Mouse (Mus musculus) embryonic facial prominence, embryonic 14.5 days (tissue): ENCODE results near the gene Nptx1. TPM values are rescaled to one million over a fixed set of nuclear protein-coding genes. Genes with fewer than 3 reads are reported as not detected.

ENCODE experiments used
- ATAC-seq: fragments of 200-750 bp; cut with Nextera tagmentation; 2 replicates; pipeline ENCODE4 v1.8.0; 2017; ENCODE audit warnings: low read depth, moderate number of reproducible peaks, moderate TSS enrichment
- DNase-seq: peaks from one replicate; pipeline ENCODE4 v3.0.0-alpha.2; 2015; ENCODE audit warnings: low spot score
- H3K27ac ChIP-seq: fragments of 300-500 bp; sonication (generic); replicated peaks from 2 replicates; pipeline ENCODE4 v1.5.1; 2014; ENCODE audit warnings: low read depth, mild to moderate bottlenecking, low read length, moderate library complexity
- H3K27me3 ChIP-seq: fragments of 300-500 bp; sonication (generic); replicated peaks from 2 replicates; pipeline ENCODE4 v1.6.1; 2014; ENCODE audit warnings: low read length; ENCODE audit not compliant: control insufficient read depth, insufficient read depth
- H3K36me3 ChIP-seq: fragments of 300-500 bp; sonication (generic); 2 replicates; pipeline ENCODE4 v1.6.1; 2014; ENCODE audit warnings: low read length, mixed read lengths; ENCODE audit not compliant: control insufficient read depth, insufficient read depth
- H3K4me1 ChIP-seq: fragments of 300-500 bp; sonication (generic); 2 replicates; pipeline ENCODE4 v1.6.1; 2014; ENCODE audit warnings: antibody characterized with exemption, low read length; ENCODE audit not compliant: control insufficient read depth, insufficient read depth
- H3K4me2 ChIP-seq: fragments of 300-500 bp; sonication (generic); 2 replicates; pipeline ENCODE4 v1.6.1; 2014; ENCODE audit warnings: low read depth, mild to moderate bottlenecking, low read length, moderate library complexity, mixed read lengths
- H3K4me3 ChIP-seq: fragments of 300-500 bp; sonication (generic); 2 replicates; pipeline ENCODE4 v1.5.1; 2014; ENCODE audit warnings: low read depth, mild to moderate bottlenecking, low read length
- H3K9ac ChIP-seq: fragments of 300-500 bp; sonication (generic); 2 replicates; pipeline ENCODE4 v1.6.1; 2014; ENCODE audit warnings: low read depth, mild to moderate bottlenecking, low read length, moderate library complexity, mixed read lengths
- H3K9me3 ChIP-seq: fragments of 300-500 bp; sonication (generic); 2 replicates; pipeline ENCODE4 v1.6.1; 2016; ENCODE audit warnings: low read length; ENCODE audit not compliant: control insufficient read depth
- WGBS: fragments of 180-500 bp; shearing (Covaris S2); extraction: QIAGEN DNeasy Blood & Tissue Kit; methylation state at CpG from one replicate; pipeline ENCODE4 v1.1.7; 2014; 5-methylcytosine and 5-hydroxymethylcytosine counted together
- polyA plus RNA-seq: library from polyadenylated mRNA; unstranded; fragments of >200 nt; fragmentation: Nextera tagmentation; extraction: Ambion mirVana; gene quantifications from 2 replicates; pipeline ENCODE4 v1.2.1, GENCODE M21; 2014

The Nptx1 gene
- polyA plus RNA-seq, 1 experiment from 2014 or later = 1.9 TPM

GRCm38 (mm10) chr11:119541082-119541481, 6.5 kb downstream of the Nptx1 start:
- Histone ChIP-seq H3K9ac (no peak overlapping the region), H3K4me1 (no peaks in the 10 kb centered on the region), H3K9me3 (no peaks in the 10 kb centered on the region), H3K27me3 (peaks cover 59% of the 10 kb centered on the region), H3K36me3 (no peaks in the 10 kb centered on the region), H3K4me3 (no peak overlapping the region), H3K4me2 (no peak overlapping the region), H3K27ac (no peak overlapping the region)
- WGBS = 77% methylated on average over 7 of the region's 9 CpGs
- DNase-seq = no peak
- no peak for ATAC-seq

GRCm38 (mm10) chr11:119540560-119540959, 7.0 kb downstream of the Nptx1 start:
- H3K27me3 ChIP-seq = peaks cover 54% of the 10 kb centered on the region
- H3K4me3 ChIP-seq = no peak overlapping the region
- WGBS = 73% methylated on average over 9 of the region's 9 CpGs
- H3K36me3 ChIP-seq = no peaks in the 10 kb centered on the region
- no peak overlapping the region for H3K4me2 ChIP-seq
- DNase-seq = no peak
- H3K9me3 ChIP-seq = no peaks in the 10 kb centered on the region
- no peak overlapping the region for H3K27ac ChIP-seq
- H3K9ac ChIP-seq = no peak overlapping the region
- no peak for ATAC-seq
- H3K4me1 ChIP-seq = no peaks in the 10 kb centered on the region

GRCm38 (mm10) chr11:119539944-119540343, 7.6 kb downstream of the Nptx1 start:
- no peaks in the 10 kb centered on the region for H3K9me3 ChIP-seq
- no peak overlapping the region for H3K4me2 ChIP-seq
- H3K27me3 ChIP-seq = peaks cover 48% of the 10 kb centered on the region
- no peak overlapping the region for H3K9ac ChIP-seq
- no peak overlapping the region for H3K4me3 ChIP-seq
- DNase-seq (no peak), ATAC-seq (no peak)
- H3K36me3 ChIP-seq = no peaks in the 10 kb centered on the region
- 29% methylated on average over 14 of the region's 14 CpGs for WGBS
- no peak overlapping the region for H3K27ac ChIP-seq
- H3K4me1 ChIP-seq = no peaks in the 10 kb centered on the region

- no peaks in the 10 kb centered on the region for H3K27me3 ChIP-seq
- H3K4me1 ChIP-seq = no peaks in the 10 kb centered on the region
- WGBS = 67% methylated on average over 7 of the region's 7 CpGs
- no peak overlapping the region for H3K27ac ChIP-seq
- no peak overlapping the region for H3K9ac ChIP-seq
- ATAC-seq = no peak
- no peak overlapping the region for H3K4me2 ChIP-seq
- no peak for DNase-seq
- no peaks in the 10 kb centered on the region for H3K9me3 ChIP-seq
- no peaks in the 10 kb centered on the region for H3K36me3 ChIP-seq
- no peak overlapping the region for H3K4me3 ChIP-seq
Measured at GRCm38 (mm10) chr11:119533745-119534144, 13.8 kb downstream of the Nptx1 start.

GRCm38 (mm10) chr11:119532460-119532859, 15.1 kb downstream of the Nptx1 start:
- Histone ChIP-seq H3K27me3 (no peaks in the 10 kb centered on the region), H3K9ac (no peak overlapping the region), H3K27ac (no peak overlapping the region), H3K4me3 (no peak overlapping the region), H3K9me3 (no peaks in the 10 kb centered on the region), H3K4me2 (no peak overlapping the region), H3K4me1 (no peaks in the 10 kb centered on the region), H3K36me3 (no peaks in the 10 kb centered on the region)
- no peak for DNase-seq
- no peak for ATAC-seq
- WGBS = 67% methylated on average over 8 of the region's 8 CpGs

- 61% methylated on average over 11 of the region's 11 CpGs for WGBS
- Histone ChIP-seq H3K9me3 (no peaks in the 10 kb centered on the region), H3K4me1 (peaks cover 2% of the 10 kb centered on the region; the same call in 1 of the 2 replicates), H3K4me2 (no peak overlapping the region), H3K27me3 (no peaks in the 10 kb centered on the region), H3K9ac (no peak overlapping the region), H3K36me3 (no peaks in the 10 kb centered on the region), H3K4me3 (no peak overlapping the region), H3K27ac (no peak overlapping the region)
- ATAC-seq (no peak), DNase-seq (no peak)
Measured at GRCm38 (mm10) chr11:119528930-119529329, 18.6 kb downstream of the Nptx1 start.

- ATAC-seq = no peak
Measured at GRCm38 (mm10) chr11:119526068-119526966, 21.2 kb downstream of the Nptx1 start.

GRCm38 (mm10) chr11:119524545-119524949, 23.0 kb downstream of the Nptx1 start:
- H3K4me1 ChIP-seq = peaks cover 2% of the 10 kb centered on the region; the same call in 1 of the 2 replicates
- H3K4me3 ChIP-seq = peak overlapping the region; percentile 49
- H3K9me3 ChIP-seq = no peaks in the 10 kb centered on the region
- peak overlapping the region; percentile 68 for H3K4me2 ChIP-seq
- 2% methylated on average over 29 of the region's 33 CpGs for WGBS
- peak; percentile 99 for ATAC-seq
- H3K27me3 ChIP-seq = no peaks in the 10 kb centered on the region
- peak overlapping the region; percentile 68 for H3K9ac ChIP-seq
- DNase-seq = peak; percentile 98
- H3K36me3 ChIP-seq = no peaks in the 10 kb centered on the region
- H3K27ac ChIP-seq = no peak overlapping the region

More at GRCm38 (mm10) chr11:119526068-119526966, 21.2 kb downstream of the Nptx1 start:
- Histone ChIP-seq H3K27ac (no peak overlapping the region), H3K27me3 (no peaks in the 10 kb centered on the region), H3K4me3 (no peak overlapping the region), H3K4me1 (peaks cover 2% of the 10 kb centered on the region; the same call in 1 of the 2 replicates), H3K9me3 (no peaks in the 10 kb centered on the region), H3K9ac (no peak overlapping the region), H3K36me3 (no peaks in the 10 kb centered on the region), H3K4me2 (no peak overlapping the region)
- DNase-seq = no peak
- 80% methylated on average over 14 of the region's 14 CpGs for WGBS

- whole genome bisulfite sequencing = 76% methylated on average over 3 of the region's 3 CpGs
- no peak for ATAC-seq
- Histone ChIP-seq H3K4me3 (no peak overlapping the region), H3K36me3 (no peaks in the 10 kb centered on the region), H3K4me2 (no peak overlapping the region), H3K27me3 (no peaks in the 10 kb centered on the region), H3K27ac (no peak overlapping the region), H3K9me3 (no peaks in the 10 kb centered on the region), H3K4me1 (peaks cover 2% of the 10 kb centered on the region; the same call in 1 of the 2 replicates), H3K9ac (no peak overlapping the region)
- no peak for DNase-seq
Measured at GRCm38 (mm10) chr11:119523392-119523791, 24.2 kb downstream of the Nptx1 start.
